Mouse (Mus musculus) spleen, postnatal 4 days (tissue): ENCODE results near the gene Tgfb1i1.

ENCODE experiments used
- DNase-seq, 2 experiments: peaks; one replicate each; pipeline ENCODE4 v3.0.0; 2022; ENCODE audit warnings: low spot score in 2 of 2

Tgfb1i1 gene

DNA sequence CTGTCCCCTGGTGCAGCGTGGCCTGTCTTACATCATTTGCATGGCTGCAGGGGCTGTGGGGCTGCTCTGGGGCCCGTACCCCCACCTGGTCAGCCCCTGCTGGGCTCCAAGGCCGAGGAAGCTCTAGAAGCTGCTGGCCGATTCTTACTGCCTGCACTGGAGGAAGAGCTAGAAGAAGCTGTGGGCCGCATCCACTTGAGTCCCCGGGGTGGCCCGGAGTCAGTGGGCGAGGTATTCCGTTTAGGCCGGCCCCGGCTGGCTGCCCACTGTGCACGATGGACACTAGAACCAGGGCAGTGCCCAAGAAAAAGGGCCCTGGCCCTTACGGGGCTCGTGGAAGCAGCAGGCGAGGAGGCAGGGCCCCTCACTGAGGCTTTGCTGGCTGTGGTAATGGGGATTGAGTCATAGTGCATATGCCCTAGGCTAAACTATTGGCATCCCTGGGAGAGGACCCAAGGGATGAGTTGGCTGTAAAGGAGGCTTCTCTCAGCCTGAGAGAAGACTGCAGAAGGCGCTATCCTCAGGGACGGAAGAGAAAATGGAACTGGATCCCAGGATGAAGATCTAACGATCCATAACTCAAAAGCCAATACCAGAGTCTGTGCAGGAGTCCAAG lies 2.1 kb upstream of the Tgfb1i1 start:
- DNase-seq, result peak in 1 of 2 experiments; percentile 62

DNA sequence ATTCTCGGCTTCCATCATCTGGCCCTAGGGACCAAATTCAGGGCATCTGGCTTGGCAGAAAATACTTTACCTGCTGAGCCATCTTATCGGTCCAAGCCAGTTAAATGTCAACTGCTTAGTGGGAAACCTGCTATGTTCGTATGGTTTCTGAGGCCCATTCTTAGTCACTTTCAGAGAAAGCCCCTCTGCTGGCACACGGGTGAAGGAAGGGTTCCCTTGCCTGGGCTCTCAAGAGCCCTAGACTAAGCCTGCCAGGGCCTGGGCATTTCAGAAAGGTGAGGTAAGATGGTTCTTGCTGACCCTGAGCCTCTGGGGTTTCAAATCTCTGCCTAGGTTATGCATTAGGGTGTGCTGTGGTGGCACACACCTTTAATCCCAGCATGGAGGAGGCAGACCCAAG lies 1.1 kb upstream of the Tgfb1i1 start:
- no peak for DNase-seq

DNA sequence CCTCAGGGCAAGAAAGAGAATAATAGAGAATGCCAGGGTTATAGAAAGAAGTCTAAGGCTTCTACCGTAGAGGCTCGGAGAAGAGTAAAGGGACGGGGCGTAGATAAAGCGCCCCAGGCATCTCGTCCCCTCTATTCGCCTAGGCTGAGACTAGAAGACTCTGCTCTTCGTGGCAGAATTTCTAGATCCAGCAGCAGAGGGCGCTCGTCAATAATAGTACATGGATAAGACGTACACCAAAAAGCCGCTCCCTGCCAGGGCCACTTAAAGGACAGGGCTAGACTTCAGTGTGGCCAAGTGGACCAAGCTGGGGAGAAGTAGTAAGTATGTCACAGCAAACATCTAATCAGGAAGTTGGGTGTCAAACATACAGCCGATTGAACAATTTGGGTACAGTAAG lies 831 bp downstream of the Tgfb1i1 start:
- DNase-seq, result peak; percentile 87 to 94

DNA sequence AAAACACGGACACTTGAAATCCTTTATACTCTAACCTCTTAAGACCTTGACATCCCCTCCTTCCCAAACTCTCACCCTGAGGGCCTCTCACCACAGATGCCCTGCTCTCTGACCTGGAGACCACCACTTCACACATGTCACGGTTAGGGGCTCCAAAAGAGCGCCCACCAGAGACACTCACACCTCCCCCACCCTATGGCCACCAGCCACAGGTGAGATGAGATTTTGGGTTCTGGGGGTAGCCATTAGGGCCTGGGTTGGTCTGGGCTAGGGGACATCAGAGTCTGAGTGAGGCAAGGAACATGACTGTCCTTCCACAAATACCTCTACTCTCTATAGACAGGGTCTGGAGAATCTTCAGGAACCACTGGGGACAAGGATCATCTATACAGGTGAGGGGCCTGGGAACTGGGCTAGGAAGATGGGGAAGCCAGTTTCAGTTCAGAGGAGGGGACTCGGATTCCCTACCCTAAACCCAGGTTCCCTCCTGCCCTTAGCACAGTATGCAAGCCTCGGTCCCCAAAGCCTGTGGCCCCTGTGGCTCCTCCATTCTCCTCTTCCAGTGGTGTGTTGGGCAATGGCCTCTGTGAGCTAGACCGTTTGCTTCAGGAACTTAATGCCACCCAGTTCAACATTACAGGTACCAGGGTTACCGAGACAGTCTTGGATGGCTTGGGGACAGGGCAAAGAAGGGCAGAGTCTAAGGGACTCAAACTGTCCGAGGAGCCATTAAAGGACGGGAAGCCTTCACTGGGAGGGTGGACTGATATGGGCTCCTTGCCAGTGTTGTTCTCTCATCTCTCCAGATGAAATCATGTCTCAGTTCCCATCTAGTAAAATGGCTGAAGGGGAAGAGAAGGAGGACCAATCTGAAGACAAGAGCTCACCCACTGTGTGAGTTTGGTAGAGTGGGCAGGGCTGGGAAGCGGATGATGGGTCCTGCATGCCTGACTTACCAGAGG lies 1.8 kb downstream of the Tgfb1i1 start:
- DNase-seq, result peak in 1 of 2 experiments; percentile 62

- peak in 1 of 2 experiments; percentile 59 for DNase-seq
Measured at GRCm38 (mm10) chr7:128249998-128250397, 3.4 kb downstream of the Tgfb1i1 start.

DNA sequence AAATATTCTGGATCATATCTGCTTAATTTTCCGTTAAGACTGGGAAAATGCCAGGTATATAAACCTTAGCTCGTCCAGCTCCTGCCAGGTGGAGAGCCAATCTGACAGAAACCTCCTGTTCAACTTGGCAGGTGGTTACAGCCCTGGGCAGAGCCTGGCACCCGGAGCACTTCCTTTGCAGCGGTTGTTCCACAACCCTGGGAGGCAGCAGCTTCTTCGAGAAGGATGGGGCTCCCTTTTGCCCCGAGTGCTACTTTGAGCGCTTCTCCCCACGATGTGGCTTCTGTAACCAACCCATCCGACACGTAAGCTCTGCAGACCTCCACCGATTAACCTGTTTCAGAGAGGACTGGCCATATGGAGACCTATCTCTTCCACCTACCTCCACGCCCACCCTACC lies 5.3 kb downstream of the Tgfb1i1 start:
- peak in 1 of 2 experiments; percentile 55 for DNase-seq

GRCm38 (mm10) chr7:128252609-128253008 lies 6.0 kb downstream of the Tgfb1i1 start:
- DNase-seq, result peak in 1 of 2 experiments; percentile 63

GRCm38 (mm10) chr7:128254978-128255377 lies 8.4 kb downstream of the Tgfb1i1 start:
- no peak for DNase-seq

- no peak for DNase-seq
Measured at GRCm38 (mm10) chr7:128255757-128256156, 9.1 kb downstream of the Tgfb1i1 start.

DNA sequence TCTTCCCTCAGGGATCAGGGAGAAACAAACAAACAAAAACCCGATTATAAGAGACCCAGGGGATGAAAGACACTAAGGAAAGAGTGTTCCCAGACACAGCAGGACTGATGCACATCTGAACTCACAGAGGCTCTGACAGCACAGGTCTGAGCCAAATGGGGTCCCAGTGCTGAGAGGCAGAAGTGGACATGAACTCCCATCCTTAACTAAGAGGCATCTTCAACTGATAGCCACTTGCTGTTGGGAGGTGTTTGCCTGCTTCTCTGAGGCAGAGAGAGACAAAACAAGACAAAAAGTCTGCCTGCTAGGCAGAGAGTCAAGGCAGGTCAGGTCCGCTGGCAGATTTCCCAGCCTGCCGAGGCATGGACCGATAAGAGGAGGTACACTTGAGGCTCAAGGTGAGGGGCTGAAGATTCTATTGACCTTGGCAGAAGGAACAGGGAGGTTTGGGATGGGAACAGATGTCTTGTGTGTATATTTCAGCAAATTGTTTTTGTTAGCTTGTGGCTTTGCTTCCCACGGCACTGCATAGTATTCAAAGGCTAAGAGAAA lies 10.2 kb downstream of the Tgfb1i1 start:
- peak in 1 of 2 experiments; percentile 55 for DNase-seq

DNA sequence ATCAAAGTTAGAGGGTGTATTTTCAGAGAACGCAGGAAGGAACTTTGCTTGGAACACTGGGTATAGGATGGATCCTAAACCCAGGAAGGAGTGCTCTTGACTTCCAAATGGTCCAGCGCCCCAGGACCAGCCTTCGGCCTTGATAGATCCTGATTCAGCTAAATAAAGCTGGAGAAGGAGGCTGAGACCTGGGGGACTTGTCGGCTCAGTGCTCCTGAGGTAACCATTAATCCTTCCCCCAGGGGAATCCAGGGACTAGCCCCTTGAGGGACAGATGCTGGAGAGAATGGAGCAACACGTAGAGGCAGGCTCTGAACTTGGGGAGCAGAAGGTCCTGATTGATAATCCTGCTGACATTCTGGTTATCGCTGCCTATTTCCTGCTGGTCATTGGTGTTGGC lies 18.8 kb downstream of the Tgfb1i1 start, which contains the start of gene Slc5a2:
Slc5a2 (plus strand) TSS at position 247 of the 400 bp plus-strand sequence.
- no peak for DNase-seq

GRCm38 (mm10) chr7:128266056-128266455 lies 19.4 kb downstream of the Tgfb1i1 start:
- no peak for DNase-seq

- no peak for DNase-seq
Measured at GRCm38 (mm10) chr7:128267391-128267790, 20.8 kb downstream of the Tgfb1i1 start.

DNA sequence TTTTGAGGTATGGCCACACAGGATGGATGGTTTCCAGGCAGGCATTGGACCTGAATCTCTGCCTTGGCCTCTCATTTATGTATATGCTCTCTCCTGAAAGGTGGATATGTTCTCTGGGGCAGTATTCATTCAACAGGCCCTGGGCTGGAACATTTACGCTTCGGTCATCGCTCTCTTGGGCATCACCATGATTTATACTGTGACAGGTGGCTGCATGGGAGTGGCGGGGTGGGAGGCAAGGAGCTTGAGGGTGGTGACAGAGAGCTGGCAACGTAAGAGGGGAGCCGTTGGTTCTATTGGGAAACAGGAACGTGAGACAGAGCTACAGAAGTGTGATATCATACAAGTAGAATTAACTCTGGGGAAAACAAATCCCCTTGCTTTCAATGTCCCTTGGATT lies 21.2 kb downstream of the Tgfb1i1 start:
- DNase-seq, result no peak

- DNase-seq, result peak in 1 of 2 experiments; percentile 62
Measured at GRCm38 (mm10) chr7:128270431-128270850, 23.8 kb downstream of the Tgfb1i1 start.

DNA sequence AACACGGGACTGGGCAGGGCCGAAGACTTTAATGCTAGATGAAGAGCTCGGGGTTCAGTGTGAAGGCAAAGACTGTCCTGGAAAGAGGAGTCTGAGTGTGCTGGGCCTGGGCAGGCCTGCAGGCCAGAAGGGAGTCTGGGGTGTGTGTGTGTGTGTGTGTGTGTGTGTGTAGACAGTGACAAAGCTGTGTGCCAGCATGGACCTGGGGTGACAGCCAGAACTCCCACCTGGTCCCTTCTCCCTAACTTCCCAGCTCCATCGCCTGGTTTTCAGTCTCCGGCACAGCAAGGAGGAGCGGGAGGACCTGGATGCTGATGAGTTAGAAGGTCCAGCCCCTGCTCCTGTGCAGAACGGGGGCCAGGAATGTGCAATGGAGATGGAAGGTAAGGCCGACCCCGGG lies 24.9 kb downstream of the Tgfb1i1 start:
- no peak for DNase-seq

DNA sequence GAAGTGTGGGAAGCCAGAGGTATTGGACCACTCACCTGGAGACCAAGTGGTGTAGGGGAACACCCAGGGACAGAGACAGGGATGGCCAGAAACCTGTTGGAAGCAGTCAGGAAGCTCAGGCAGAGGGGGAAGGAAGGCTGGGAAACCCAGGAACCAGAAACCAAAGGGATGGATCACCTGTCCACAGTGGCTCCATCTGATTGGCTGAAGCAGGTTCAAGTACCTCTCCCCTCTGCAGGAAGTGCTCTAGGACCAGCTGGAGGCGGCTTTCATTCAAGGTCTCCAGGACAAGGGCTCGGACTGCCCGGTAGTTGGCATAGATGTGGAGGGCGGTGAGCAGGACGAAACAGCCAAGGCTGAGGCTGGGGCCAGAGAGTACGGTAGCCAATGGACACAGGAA lies 29.4 kb downstream of the Tgfb1i1 start:
- no peak for DNase-seq

DNA sequence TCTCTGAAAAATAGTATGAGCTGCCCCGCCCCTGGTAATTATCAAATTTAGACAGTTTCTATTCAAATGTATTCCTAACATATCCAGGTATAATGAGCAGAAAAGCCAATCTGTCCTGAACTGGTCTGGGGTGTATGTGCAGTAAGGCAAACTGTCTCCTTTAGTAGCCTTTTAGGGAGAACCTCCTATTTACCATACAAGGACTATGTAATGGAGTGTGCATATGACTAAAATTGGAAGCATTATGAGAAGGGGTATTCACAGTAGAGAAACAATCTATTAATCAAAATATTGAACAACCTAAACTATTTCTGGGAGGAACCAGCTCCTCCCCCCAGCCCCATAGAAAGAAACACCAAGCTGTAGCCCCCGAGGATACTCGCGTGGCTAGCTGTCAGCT lies 33.1 kb downstream of the Tgfb1i1 start:
- DNase-seq, result no peak

GRCm38 (mm10) chr7:128281765-128282164 lies 35.2 kb downstream of the Tgfb1i1 start:
- no peak for DNase-seq

DNA sequence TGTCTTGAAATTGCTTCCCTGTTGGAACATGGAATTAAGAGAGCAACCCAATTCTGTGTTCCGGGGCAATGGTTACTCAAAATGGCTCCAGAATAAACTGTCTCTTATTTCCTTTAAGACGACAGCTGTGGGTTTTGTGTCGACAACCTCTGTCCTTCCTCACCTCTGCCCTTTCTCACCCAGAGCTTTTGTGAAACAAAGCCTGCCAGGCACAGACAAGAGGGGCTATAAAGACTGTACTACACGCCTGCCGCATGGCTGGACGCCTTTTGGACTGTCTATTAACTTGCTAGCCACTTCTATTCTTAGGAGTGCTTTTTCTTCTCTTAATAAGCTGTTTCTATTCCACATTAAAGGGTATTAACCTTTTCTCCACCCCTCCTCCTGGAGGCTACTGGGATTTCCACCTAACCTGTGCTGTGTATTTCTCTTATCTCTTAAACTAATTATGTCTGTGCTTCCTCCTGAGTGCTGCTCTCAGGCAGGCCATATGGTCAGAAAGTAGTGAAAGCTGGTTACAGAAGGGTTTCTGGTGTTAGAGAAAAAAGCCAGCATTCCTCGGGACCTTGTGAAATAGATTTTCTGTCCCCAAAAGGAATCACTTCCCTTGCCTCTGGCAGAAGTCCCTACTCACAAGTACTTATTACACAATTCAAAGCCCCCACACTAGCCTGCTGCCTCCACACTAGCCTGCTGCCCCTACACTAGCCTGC lies 36.1 kb downstream of the Tgfb1i1 start:
- no peak for DNase-seq

DNA sequence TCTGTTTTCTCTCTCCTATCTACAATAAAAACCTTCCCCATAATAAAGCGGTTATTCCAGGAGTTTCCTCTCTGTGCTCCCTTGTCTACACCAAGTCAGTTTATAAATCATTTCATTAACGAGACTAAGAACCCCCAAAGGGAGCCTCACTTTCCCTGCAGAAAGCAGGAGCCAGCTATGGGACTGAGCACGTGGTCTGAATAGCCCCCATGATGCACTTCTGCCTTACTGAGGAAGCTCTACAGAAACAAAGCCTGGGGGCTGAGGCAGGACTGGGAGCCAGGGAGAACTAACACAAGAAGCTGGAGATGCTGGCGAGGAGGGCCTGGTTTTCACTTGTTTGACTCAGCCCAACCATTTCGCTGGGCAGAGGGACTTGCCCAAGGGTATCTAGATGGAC lies 37.4 kb downstream of the Tgfb1i1 start:
- no peak for DNase-seq

- no peak for DNase-seq
Measured at GRCm38 (mm10) chr7:128285060-128285459, 38.4 kb downstream of the Tgfb1i1 start.
